Comparison of ENCODE assay signal across 9 mouse cellular contexts in the genomic region with DNA sequence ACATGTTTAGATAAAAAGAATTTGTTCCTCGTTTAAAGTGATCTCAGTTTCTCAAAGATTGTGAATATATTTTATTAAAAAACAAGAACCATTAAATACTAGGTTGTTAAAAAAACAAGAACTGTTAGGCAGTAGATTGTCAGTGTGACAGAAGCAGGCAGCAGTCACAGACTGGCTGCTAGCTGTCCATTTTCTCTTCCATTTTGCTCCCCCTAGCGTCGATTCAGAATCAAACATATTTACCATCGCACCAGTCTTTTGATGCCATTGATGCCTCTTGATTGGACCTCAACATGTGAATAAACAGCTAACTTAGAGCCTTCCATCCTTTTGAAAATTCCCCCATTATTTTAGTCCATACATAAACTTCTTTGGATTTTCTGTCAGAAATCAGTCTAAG.
DNase-seq lines count a peak whose midpoint lies in the region; ATAC-seq lines count a peak whose summit lies in the region.
"Had no signal": no experiment of that assay in that cellular context is flagged by ENCODE, and none has a peak within 500 bp of the region (broad histone marks: within the 10 kb centered on the region; RNA-seq: fewer than 3 reads in every experiment).

No protein-coding gene starts in this region.

- WGBS in hindbrain, embryonic 15.5 days = 54% methylated on average over 4 of the region's 4 CpGs
- 69% methylated on average over 4 of the region's 4 CpGs for WGBS in hindbrain, embryonic 12.5 days

- no peak overlapping the region for H3K9ac ChIP-seq in hindbrain, embryonic 15.5 days
- no peak overlapping the region for H3K9ac ChIP-seq in hindbrain, embryonic 12.5 days
- H3K9ac ChIP-seq: heart, embryonic 13.5 days had no signal

- H3K4me3 ChIP-seq in hindbrain, embryonic 15.5 days = no peak overlapping the region
- no peak overlapping the region for H3K4me3 ChIP-seq in hindbrain, embryonic 12.5 days
- H3K4me3 ChIP-seq: heart, embryonic 13.5 days had no signal

- H3K27me3 ChIP-seq in hindbrain, embryonic 15.5 days = no peaks in the 10 kb centered on the region
- H3K27me3 ChIP-seq in hindbrain, embryonic 12.5 days = no peaks in the 10 kb centered on the region
- H3K27me3 ChIP-seq: heart, embryonic 13.5 days had no signal

- H3K9me3 ChIP-seq in hindbrain, embryonic 15.5 days = no peaks in the 10 kb centered on the region
- no peaks in the 10 kb centered on the region for H3K9me3 ChIP-seq in hindbrain, embryonic 12.5 days (replicated peaks)
- H3K9me3 ChIP-seq: heart, embryonic 13.5 days had no signal

- H3K4me1 ChIP-seq in hindbrain, embryonic 15.5 days (replicated peaks) = no peaks in the 10 kb centered on the region
- H3K4me1 ChIP-seq in hindbrain, embryonic 12.5 days = no peaks in the 10 kb centered on the region
- H3K4me1 ChIP-seq: heart, embryonic 13.5 days had no signal

- 0 out of 2 replicates have a peak overlapping the region, but pooled peaks have one; percentile 4 for H3K27ac ChIP-seq in hindbrain, embryonic 15.5 days (replicated peaks)
- H3K27ac ChIP-seq in hindbrain, embryonic 12.5 days = no peak overlapping the region
- H3K27ac ChIP-seq: heart, embryonic 13.5 days had no signal

- ATAC-seq in hindbrain, embryonic 15.5 days (ENCODE audit: low FRiP score, low read depth) = peak; percentile 13; the same call in 1 of the 2 replicates
- no peak for ATAC-seq in hindbrain, embryonic 12.5 days (ENCODE audit: low FRiP score)
- ATAC-seq in erythroblast, adult 5-6 weeks (replicated peaks; ENCODE audit: low FRiP score, poor library complexity, severe bottlenecking) = no peak

- DNase-seq in thymus, postnatal 0 days (ENCODE audit: low spot score) = peak; percentile 29
- no peak for DNase-seq in thymus, postnatal 36 days
- peak; percentile 29 to 64 for DNase-seq in cerebellum, postnatal 25 days
- DNase-seq in ovary, postnatal 10 days (ENCODE audit: low spot score) = no peak
- DNase-seq in adrenal gland, postnatal 10 days = no peak

- H3K36me3 ChIP-seq in hindbrain, embryonic 15.5 days = peaks cover 24% of the 10 kb centered on the region; the same call in 1 of the 2 replicates
- peaks cover 37% of the 10 kb centered on the region for H3K36me3 ChIP-seq in hindbrain, embryonic 12.5 days

- H3K4me2 ChIP-seq in hindbrain, embryonic 15.5 days = no peak overlapping the region
- H3K4me2 ChIP-seq in hindbrain, embryonic 12.5 days (replicated peaks) = no peak overlapping the region
- H3K4me2 ChIP-seq: heart, embryonic 13.5 days had no signal

Comparison
In these comparisons a context has a peak if more than half of its experiments do, and no peak if none do; other contexts are left out.
1. DNase-seq: peak in thymus, postnatal 0 days (single experiment) and cerebellum, postnatal 25 days (2 of 2); none in thymus, postnatal 36 days (0 of 2), ovary, postnatal 10 days (single experiment) and adrenal gland, postnatal 10 days (single experiment).